Mouse (Mus musculus): ENCODE data around the gene Pias3.
"Not testable (repeated sequence)": the region's sequence is repeated elsewhere in the genome, so short reads cannot be mapped to it uniquely, and the experiment has no call there.

Gene Pias3

GRCm38 (mm10) chr3:96730785-96731184, 34.6 kb downstream of the Pias3 start:
- no peak for DNase-seq

DNA sequence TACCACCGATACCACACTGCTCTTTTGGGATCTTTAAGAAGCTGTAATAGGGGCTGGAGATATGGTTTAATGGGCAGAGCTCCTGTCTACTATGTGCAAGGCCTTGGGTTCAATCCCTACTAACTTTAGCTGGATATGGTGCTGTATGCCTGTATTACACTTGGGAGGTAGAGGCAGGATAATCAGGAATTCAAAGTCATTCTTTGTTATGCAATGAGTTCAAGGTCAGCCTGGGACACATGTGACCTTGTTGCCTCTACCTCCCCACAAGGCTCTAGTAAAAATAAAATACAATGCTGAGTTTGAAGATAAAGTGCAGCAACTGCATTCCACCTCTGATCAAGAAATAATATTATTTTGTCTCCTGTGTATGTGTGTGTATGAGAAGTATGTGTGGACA, 37.8 kb downstream of the Pias3 start:
- no peak for DNase-seq

DNA sequence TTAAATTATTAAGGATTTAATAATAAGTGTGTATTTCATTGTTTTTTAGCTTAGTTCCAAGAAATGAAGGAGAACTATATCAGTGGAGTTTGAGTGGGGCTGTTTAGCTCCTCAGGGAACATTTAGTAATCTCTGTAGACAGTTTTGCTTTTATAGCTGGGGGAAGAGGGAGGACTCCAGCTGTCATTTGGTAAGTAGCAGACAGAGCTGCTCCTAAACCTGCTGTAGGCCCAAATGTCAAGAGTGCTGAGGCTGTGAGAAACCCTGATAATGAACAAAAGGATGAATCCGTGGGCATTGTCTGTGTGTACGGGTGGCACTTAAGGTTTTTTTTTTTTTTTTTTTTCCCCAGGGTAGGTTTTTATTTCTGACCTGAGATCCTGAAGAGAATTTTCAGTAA, 39.0 kb downstream of the Pias3 start:
- DNase-seq = no peak

GRCm38 (mm10) chr3:96737013-96737740, 41.0 kb downstream of the Pias3 start:
- DNase-seq = no peak

GRCm38 (mm10) chr3:96737995-96738394, 41.8 kb downstream of the Pias3 start:
- no peak for DNase-seq

- not testable (repeated sequence) for DNase-seq
Observed at GRCm38 (mm10) chr3:96740279-96740678, 44.1 kb downstream of the Pias3 start.

- DNase-seq = no peak
Observed at GRCm38 (mm10) chr3:96744348-96744747, 48.2 kb downstream of the Pias3 start.

GRCm38 (mm10) chr3:96746829-96747228, 50.6 kb downstream of the Pias3 start:
- DNase-seq = no peak

All from thymus, postnatal 25 days (tissue).